Mouse (Mus musculus) kidney, postnatal 14 days (tissue): ENCODE measurements at regions not wholly inside any gene's neighbourhood (a gene's known extent, or its start where the extent isn't known, plus 50 kb on each side); places are given as distances from the start of the nearest gene placed in this dataset.

Experiments
- DNase-seq: peaks from one replicate; pipeline ENCODE4 v3.0.0; 2022; ENCODE audit warnings: mixed read lengths

DNA sequence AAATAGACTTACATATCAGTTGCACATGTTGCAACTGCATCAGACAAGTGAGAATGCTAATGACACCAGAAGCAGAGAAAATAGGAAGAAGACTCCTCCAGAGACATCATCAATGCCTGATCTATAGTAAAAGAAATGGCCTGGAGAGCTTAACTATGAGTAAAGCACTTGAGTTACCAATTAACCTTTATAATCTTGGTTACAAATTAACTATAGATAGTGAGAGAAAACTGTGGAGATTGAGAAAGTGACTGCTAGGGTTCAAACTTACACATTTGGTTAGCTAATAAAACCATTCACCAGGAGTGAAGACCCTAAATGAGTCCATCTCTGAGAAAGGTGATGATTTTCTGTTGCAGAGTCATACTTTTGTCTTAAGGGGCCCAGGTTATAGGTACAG is 307.4 kb downstream of the Phex start:
- DNase-seq = no peak

DNA sequence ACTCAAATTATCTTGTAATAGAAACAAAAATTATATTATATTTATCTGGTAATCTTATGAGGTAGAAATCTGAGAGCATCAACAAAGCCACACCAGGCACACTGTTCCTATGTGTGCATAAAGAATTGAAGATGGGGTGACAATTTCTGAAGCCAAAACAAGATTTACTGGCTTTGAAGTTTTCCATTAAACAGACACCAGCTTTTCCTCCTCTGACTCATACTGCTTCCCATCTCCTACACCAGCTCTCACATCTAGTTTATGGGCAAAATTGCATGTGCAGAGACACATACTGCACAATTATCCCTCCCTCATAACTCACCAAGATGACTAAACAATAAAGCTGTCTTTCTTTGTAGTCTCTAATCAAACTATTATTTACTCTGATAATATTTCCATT is 335.1 kb downstream of the Phex start:
- no peak for DNase-seq

- DNase-seq = no peak
Measured at GRCm38 (mm10) chrX:157079606-157080005, 335.5 kb downstream of the Phex start.

GRCm38 (mm10) chrX:157078061-157078460 is 337.1 kb downstream of the Phex start:
- DNase-seq = peak; percentile 57

GRCm38 (mm10) chrX:157076193-157076592 is 338.9 kb downstream of the Phex start:
- DNase-seq = no peak

- DNase-seq = no peak
Measured at GRCm38 (mm10) chrX:157051629-157052315, 363.3 kb downstream of the Phex start.

DNA sequence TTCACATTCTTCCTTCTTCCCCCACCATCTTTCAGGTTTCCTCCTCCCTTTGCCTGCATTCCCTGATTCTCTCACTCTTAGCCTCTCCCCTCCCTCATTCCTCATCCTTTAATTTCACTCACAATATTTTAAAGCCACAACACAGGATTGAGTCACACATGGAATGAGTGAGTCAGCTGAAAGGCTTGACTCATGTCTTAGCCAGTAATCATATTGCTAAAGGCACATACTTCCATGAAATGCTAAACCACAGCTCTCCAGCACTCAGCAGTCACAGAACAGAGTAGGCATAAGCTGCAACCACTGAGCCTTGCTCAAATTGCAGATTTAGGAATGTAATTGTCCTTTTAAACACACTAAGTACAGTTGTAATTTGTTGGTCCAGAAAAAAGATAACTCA is 386.2 kb downstream of the Phex start:
- DNase-seq = no peak

DNA sequence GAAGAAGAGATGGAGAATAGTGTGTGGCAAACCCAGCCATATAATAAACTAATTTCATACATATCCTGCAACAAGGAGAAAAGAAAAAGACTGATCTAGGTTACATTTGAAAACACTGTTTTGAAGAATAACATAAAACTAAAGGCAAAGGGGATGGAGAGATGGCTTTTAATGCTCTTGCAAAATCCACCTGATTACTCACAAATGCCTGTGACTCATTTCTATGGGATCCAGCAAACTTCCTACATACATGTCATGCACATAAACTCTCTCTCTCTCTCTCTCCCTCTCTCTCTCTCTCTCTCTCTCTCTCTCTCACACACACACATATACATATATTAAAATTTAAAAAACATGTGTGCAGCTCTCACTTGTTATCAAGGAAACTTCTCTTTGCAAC is 390.8 kb downstream of the Phex start:
- no peak for DNase-seq

DNA sequence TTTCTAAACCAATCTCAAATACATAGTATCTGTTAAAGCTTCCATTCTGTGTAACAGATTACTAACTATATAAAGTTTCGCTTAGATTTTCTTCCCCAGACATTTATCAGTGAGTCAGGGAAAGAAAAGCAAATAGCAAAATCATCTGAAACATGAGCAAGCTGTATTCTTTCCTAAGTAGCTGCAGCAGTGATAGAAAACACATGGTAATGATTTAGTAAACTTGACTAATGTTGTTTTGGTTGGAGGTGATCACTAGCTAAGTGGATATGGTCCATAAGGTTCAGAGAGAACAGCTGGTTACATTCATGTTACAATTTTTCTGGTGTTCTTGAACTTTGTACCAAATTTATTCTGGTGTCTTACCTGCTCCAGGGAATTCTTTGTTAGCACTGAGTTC is 393.3 kb downstream of the Phex start:
- no peak for DNase-seq

- no peak for DNase-seq
Measured at GRCm38 (mm10) chrX:157020337-157020736, 394.8 kb downstream of the Phex start.

DNA sequence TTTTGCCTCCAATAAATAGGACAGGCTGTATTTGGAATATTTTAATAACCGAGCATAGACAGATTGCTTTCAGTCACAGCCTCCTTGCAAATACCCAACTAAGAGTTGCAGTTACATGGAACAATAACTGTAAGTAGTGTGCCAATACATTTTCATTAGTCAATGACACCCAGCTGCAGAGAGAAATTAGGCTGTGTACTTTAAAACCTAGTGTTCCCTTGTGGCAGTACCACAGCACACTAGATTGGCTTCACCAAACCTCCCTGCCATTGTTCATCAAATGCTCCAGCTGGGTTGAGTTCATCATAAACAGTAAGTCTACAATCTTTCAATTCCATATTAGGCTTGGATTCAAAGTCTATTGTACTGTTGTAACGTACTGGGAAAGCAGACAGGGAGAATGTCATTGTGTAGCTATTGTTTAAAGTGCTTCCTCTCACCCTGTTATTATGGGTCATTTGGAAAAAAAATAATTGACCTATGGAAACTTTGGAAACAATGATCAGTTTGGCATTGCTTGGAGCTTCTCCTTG is 425.1 kb downstream of the Phex start:
- no peak for DNase-seq

DNA sequence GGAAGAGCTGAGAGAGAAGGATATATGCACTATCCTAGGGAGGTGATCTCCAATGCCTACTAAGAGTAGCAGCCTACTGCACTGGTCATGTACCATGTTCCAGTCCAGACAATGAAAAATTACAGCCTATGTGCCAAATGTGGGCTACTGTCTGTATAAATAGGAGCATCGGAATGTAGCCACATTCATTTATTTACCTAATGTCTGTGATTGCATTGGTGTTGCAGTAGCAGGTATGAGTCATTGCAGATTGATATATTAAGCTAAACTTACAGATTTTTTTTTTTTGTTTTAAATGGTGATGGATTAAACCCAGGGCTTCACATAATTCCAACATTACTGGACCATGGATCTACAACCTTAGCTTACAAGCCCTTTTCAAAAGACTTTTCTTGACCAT is 468.0 kb downstream of the Phex start:
- no peak for DNase-seq

GRCm38 (mm10) chrX:156944223-156944622 is 470.9 kb downstream of the Phex start:
- DNase-seq = no peak

DNA sequence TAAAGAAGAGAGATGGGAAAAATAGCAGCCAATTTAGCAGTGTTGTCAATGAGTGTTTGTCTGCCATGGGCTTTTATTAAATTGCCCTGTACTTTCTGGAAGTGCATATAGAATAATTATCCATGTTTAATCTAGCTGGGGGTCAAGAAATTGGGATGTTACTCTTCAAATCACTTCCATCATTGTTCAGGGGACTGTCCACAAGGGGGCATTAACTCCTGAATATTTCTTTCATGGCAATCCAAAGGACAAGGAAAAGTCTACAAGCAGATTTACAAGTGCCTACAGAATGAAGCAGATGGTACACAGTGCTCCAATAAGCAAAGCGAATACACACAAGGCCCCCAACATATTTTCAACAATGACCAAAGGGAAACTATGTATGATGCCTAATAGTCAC is 501.7 kb downstream of the Phex start:
- DNase-seq = peak; percentile 2
